Mouse (Mus musculus): ENCODE results near the gene Tmbim6.

GRCm38 (mm10) chr15:99375581-99375980 lies 17.1 kb upstream of the Tmbim6 start:
- TF ChIP-seq POLR2A (IDR thresholded peaks at IDR 0.05; ENCODE audit: low read depth, low read length) (no peak), CTCF (IDR thresholded peaks at IDR 0.05; ENCODE audit: extremely low read depth, insufficient read length, insufficient replicate concordance, low read depth, low read length) (no peak)

Data from small intestine, adult 2 months (tissue).